Mouse (Mus musculus) heart, embryonic 10.5 days (tissue): ENCODE results near the gene Xbp1. TPM values are rescaled to one million over a fixed set of nuclear protein-coding genes. Genes with fewer than 3 reads are reported as not detected.
"Not testable (repeated sequence)": the region's sequence is repeated elsewhere in the genome, so short reads cannot be mapped to it uniquely, and the experiment has no call there.

Source experiments
- DNase-seq: peaks from one replicate; pipeline ENCODE4 v3.0.0-alpha.2; 2017; ENCODE audit warnings: low spot score
- H3K27ac ChIP-seq: fragments of 300-500 bp; sonication (generic); 2 replicates; pipeline ENCODE4 v1.5.1; 2016; ENCODE audit warnings: mild to moderate bottlenecking
- H3K27me3 ChIP-seq: fragments of 300-500 bp; sonication (generic); 2 replicates; pipeline ENCODE4 v1.6.1; 2016; ENCODE audit warnings: mild to moderate bottlenecking; ENCODE audit not compliant: poor library complexity, insufficient read depth, severe bottlenecking
- H3K36me3 ChIP-seq: fragments of 300-500 bp; sonication (generic); 2 replicates; pipeline ENCODE4 v1.6.1; 2016; ENCODE audit warnings: mild to moderate bottlenecking, moderate library complexity
- H3K4me1 ChIP-seq: fragments of 300-500 bp; sonication (generic); 2 replicates; pipeline ENCODE4 v1.6.1; 2016; ENCODE audit warnings: mild to moderate bottlenecking
- H3K4me3 ChIP-seq: fragments of 300-500 bp; sonication (generic); 2 replicates; pipeline ENCODE4 v1.5.1; 2016; ENCODE audit warnings: mild to moderate bottlenecking, moderate library complexity
- H3K9me3 ChIP-seq: fragments of 300-500 bp; sonication (generic); 2 replicates; pipeline ENCODE4 v1.6.1; 2016; ENCODE audit warnings: mild to moderate bottlenecking, moderate library complexity
- WGBS: fragments of 180-500 bp; shearing (Covaris S2); methylation state at CpG from one replicate; pipeline ENCODE4 v1.1.7; 2016; 5-methylcytosine and 5-hydroxymethylcytosine counted together
- polyA plus RNA-seq: library from polyadenylated mRNA; unstranded; fragments of >200 nt; fragmentation: Nextera tagmentation; extraction: Ambion mirVana; gene quantifications from 2 replicates; pipeline ENCODE4 v1.2.1, GENCODE M21; 2016

Xbp1 gene
- polyA plus RNA-seq, 1 experiment from 2014 or later = 174 TPM

DNA sequence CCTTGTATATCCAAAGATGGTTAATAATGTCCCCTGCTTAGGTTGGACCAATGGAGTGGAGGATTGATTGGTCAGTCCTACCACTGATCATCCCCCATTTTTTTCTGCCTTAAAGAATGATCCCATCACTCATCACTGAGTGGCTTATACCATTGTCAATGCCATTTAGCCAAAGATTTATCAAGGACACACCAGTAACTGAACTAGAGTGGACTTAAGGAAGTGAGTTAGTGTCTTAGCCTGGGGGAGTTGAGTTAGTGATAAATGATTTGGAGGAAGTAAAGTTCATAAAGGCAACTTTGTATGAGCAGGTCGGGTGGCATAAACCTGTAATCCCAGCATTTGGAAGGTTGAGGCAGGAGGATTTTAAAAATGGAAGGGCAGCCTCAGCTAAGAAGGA, 22.8 kb downstream of the Xbp1 start:
- H3K9me3 ChIP-seq = no peaks in the 10 kb centered on the region
- DNase-seq = no peak
- 0 out of 2 replicates have a peak, but pooled peaks cover 7% of the 10 kb centered on the region for H3K36me3 ChIP-seq
- H3K4me3 ChIP-seq = no peak overlapping the region
- 78% methylated on average over 1 of the region's 1 CpGs for WGBS
- H3K27ac ChIP-seq = no peak overlapping the region
- no peaks in the 10 kb centered on the region for H3K27me3 ChIP-seq
- peaks cover 11% of the 10 kb centered on the region for H3K4me1 ChIP-seq

DNA sequence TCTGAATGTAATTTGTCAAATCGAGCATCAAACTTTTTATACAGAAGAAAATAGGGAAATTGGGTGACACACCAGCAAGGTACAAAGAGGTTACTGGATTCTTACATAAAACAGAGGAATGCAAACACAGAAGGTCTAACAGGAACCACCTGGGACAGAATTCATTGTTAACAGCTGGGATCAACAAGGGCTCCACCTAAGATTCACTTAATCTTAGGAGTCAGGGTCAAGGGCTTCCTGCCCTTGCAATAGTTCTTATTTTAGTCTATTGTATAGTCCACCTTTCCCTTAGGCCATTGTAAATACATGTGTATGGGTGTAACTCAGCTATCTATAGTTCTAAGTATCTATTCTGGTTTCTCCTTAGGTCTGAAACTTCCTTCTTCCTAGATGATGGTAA, 24.2 kb downstream of the Xbp1 start:
- 62% methylated on average over 1 of the region's 1 CpGs for WGBS
- DNase-seq = not testable (repeated sequence)

DNA sequence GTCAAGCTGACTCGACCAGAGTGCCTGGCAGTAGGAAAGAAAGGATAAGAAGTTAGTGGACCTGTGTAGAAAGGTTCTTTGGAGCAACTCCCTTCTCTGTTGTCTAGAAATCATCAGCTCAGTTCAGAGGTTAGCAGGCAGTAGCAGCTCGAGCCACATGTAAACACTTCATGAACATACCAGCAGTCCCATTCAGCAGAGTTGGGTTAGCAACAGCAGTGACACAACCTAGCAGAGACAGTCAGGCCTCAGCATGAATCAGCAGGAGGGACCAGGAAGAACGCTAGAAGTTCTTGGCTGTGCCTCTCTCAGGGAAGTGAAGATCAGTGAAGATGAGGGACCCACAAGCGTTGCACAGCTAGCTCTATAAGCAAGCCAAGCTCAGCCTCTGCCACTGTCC, 25.0 kb downstream of the Xbp1 start:
- no peak for DNase-seq
- Histone ChIP-seq H3K36me3 (no peaks in the 10 kb centered on the region), H3K9me3 (no peaks in the 10 kb centered on the region), H3K27ac (no peak overlapping the region), H3K4me1 (peaks cover 8% of the 10 kb centered on the region), H3K27me3 (no peaks in the 10 kb centered on the region), H3K4me3 (no peak overlapping the region)
- 74% methylated on average over 4 of the region's 4 CpGs for WGBS

More for the DNA sequence above, 24.2 kb downstream of the Xbp1 start:
- H3K4me3 ChIP-seq, H3K27me3 ChIP-seq, H3K9me3 ChIP-seq, H3K27ac ChIP-seq, H3K36me3 ChIP-seq: not testable (repeated sequence)
- peaks cover 11% of the 10 kb centered on the region for H3K4me1 ChIP-seq

DNA sequence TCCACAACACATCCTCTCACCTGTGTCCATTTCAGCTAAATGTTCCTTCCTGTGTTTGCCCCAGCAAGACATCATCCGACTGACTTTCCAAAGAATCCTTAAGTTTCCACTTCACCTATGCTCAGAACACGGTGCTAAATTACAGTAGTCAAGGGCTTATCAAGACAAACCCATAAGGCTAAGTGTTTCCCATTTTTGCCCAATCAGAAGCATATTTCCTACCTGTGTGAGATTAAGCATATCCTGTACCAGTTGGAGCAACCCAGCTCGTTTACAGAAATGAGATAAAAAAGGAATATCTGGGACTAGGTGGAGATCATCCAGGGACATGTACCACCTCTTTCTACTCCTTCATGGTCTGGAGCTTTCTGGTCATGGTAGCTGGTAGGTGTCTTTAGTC, 26.2 kb downstream of the Xbp1 start:
- no peak overlapping the region for H3K4me3 ChIP-seq
- no peak for DNase-seq
- no peaks in the 10 kb centered on the region for H3K27me3 ChIP-seq
- no peaks in the 10 kb centered on the region for H3K36me3 ChIP-seq
- no peak overlapping the region for H3K27ac ChIP-seq
- 82% methylated on average over 3 of the region's 3 CpGs for WGBS
- no peaks in the 10 kb centered on the region for H3K4me1 ChIP-seq
- H3K9me3 ChIP-seq = no peaks in the 10 kb centered on the region

DNA sequence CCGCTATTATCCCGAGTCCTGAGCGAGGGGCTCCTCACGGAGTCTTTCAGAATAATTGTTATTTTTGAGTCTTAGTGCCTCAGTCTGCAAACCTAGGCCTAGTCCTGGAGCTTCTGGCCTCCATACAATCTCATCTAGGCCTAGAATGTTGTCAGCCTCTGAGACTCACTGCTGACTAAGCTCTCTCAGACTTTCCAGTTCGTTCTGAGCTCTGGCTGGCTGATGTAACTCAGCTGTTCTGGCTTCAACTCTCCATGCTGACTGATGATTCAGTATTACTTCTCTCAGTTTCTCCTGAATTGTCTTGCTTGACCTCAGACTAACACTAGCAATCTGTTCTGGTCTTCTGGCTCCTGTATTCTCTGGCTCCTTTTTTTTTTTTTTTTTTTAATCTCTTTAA, 31.0 kb downstream of the Xbp1 start:
- Histone ChIP-seq H3K4me1 (no peaks in the 10 kb centered on the region), H3K9me3 (no peaks in the 10 kb centered on the region), H3K36me3 (no peaks in the 10 kb centered on the region), H3K27ac (no peak overlapping the region), H3K4me3 (no peak overlapping the region), H3K27me3 (no peaks in the 10 kb centered on the region)
- WGBS = 85% methylated on average over 5 of the region's 5 CpGs
- DNase-seq = no peak

DNA sequence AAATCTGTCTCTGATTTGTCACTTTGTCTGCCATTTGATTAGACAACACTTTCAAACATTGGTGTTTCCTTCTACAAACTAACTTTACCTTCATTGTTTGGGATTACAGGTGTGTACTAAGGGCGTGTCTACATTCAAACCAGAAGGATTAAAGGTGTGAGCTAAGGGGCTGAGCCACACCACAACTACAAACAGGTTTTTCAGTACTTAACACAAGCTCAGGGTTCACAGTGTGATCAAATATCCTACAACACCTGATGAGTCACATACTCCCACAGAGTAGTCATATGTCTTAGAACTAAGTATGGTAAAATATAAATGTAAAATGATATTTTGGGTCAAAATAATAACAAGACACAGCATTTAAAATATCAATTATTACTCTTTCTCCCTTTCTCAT, 31.5 kb downstream of the Xbp1 start:
- Histone ChIP-seq H3K4me1 (no peaks in the 10 kb centered on the region), H3K9me3 (no peaks in the 10 kb centered on the region), H3K36me3 (no peaks in the 10 kb centered on the region), H3K4me3 (no peak overlapping the region), H3K27ac (no peak overlapping the region), H3K27me3 (no peaks in the 10 kb centered on the region)
- no peak for DNase-seq
- 58% methylated on average over 1 of the region's 1 CpGs for WGBS

DNA sequence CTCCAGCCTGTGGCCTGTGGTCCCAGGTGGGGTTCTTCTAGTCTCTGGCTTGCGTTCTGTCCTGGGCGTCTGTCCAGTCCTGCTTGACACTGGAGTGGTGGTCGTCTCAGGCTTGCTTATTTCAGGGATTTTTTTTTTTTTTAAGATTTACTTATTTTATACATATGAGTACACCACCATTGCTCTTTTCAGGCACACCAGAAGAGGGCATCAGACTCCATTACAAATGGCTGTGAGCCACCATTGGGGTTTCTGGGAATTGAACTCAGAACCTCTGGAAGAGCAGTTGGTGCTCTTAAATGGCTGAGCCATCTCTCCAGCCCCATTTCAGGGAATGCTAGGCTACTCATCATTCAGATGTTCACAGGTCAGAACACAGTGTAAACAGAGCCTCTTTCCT, 39.8 kb downstream of the Xbp1 start:
- no peaks in the 10 kb centered on the region for H3K27me3 ChIP-seq
- DNase-seq = peak; percentile 70
- peaks cover 20% of the 10 kb centered on the region for H3K4me1 ChIP-seq
- whole genome bisulfite sequencing = 77% methylated on average over 3 of the region's 3 CpGs
- no peaks in the 10 kb centered on the region for H3K9me3 ChIP-seq
- no peak overlapping the region for H3K27ac ChIP-seq
- no peaks in the 10 kb centered on the region for H3K36me3 ChIP-seq
- no peak overlapping the region for H3K4me3 ChIP-seq

DNA sequence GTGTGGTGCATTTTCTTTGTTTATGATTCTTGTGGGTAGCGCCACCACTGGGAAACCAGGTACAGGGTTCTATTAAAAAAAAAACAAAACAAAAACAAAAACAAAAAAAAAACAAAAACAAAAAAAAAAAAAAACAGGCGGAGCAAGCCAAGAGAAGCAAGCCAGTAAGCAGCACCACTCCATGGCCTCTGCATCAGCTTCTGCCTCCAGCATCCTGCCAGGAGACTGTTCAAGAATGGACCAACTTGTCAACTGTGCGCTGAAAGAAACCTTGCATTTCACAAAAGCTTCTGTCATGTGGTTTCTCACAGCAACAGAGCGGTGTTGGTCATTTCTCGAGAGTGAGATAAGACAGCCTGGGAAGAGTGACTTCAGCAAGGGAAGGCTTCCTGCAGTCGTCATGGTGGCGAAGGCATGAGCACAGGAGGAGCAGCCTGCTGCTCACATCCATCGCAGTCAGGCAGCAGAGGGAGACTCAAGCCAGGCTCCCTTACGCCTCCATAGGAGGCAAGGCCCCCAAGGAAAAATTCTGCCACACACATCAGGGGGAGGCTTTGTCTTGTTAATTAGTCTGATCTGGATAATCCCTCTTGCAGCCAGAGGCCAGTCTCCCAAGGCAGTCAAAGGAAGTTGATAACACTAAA, 42.3 kb downstream of the Xbp1 start:
- peak overlapping the region; percentile 37; the same call in 1 of the 2 replicates for H3K27ac ChIP-seq
- no peaks in the 10 kb centered on the region for H3K27me3 ChIP-seq
- H3K9me3 ChIP-seq = no peaks in the 10 kb centered on the region
- no peak overlapping the region for H3K4me3 ChIP-seq
- peaks cover 20% of the 10 kb centered on the region for H3K4me1 ChIP-seq
- H3K36me3 ChIP-seq = no peaks in the 10 kb centered on the region
- DNase-seq = peak; percentile 85
- whole genome bisulfite sequencing = 18% methylated on average over 9 of the region's 9 CpGs

DNA sequence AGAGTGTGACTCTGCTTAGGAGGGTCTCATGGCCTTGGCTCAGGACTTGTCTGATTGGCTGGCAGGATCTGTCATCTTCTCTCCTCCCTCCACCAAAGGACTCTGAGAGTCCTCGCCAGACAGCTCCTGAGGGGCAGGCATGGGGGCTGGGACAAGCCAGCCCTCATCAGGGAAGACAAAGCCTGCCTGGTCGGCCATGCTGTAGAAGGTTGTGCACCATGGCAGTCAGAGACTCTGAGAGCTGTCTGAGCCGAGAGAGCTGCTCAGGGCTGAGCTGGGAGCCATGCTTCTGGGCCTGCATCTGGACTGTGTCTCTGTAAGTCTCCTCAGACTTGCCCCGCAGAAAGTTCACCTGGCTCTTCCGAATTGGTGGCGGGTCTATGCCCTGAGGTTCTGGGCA, 43.4 kb downstream of the Xbp1 start:
- no peaks in the 10 kb centered on the region for H3K36me3 ChIP-seq
- peaks cover 17% of the 10 kb centered on the region for H3K4me1 ChIP-seq
- peak; percentile 66 for DNase-seq
- no peak overlapping the region for H3K4me3 ChIP-seq
- no peak overlapping the region; the same call in 1 of the 2 replicates for H3K27ac ChIP-seq
- WGBS = 61% methylated on average over 6 of the region's 6 CpGs
- H3K9me3 ChIP-seq = no peaks in the 10 kb centered on the region
- no peaks in the 10 kb centered on the region for H3K27me3 ChIP-seq

DNA sequence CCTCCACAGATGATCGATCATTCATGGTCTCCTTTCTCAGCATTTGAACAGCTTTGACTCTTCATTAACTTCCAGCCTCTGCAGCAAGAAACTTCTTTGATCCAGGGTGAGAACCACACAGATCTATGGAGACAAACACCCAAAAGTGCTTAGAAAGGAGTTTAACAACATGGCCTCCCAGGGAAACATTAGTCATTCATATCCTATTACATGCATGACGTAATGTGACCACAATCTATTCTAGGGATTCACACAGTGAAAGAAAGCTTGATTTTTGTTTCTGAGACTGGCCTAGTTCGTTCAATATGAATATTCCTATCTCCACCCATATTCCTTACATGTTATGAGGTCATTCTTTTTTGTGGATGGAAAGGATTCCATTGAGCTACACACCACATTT, 45.1 kb downstream of the Xbp1 start:
- H3K27me3 ChIP-seq = no peaks in the 10 kb centered on the region
- H3K4me1 ChIP-seq = peaks cover 13% of the 10 kb centered on the region
- no peak for DNase-seq
- no peak overlapping the region for H3K27ac ChIP-seq
- no peak overlapping the region for H3K4me3 ChIP-seq
- WGBS = 81% methylated on average over 3 of the region's 3 CpGs
- no peaks in the 10 kb centered on the region for H3K36me3 ChIP-seq
- H3K9me3 ChIP-seq = no peaks in the 10 kb centered on the region

DNA sequence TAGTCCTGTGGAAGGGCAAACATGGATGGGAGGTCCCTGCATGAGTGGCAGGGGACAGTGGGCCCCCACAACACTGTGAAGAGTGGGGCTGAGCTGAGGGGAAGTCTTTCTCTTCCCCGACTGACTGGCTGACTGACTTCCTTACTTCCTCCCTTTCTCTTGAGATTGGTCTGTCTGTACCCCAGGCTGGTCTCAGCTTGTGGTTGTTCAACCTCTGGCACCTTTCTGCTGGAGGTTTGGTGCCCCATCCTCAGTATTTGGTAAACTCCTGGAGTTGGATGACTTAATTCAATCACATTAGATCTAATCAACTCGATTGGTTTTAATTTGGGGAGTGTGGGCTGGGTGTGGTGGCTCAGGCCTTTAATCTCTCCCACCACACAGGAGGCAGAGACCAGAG, 46.0 kb downstream of the Xbp1 start:
- Histone ChIP-seq H3K36me3 (no peaks in the 10 kb centered on the region), H3K4me3 (no peak overlapping the region), H3K9me3 (no peaks in the 10 kb centered on the region), H3K27ac (no peak overlapping the region), H3K4me1 (peaks cover 13% of the 10 kb centered on the region), H3K27me3 (no peaks in the 10 kb centered on the region)
- 57% methylated on average over 2 of the region's 2 CpGs for WGBS
- DNase-seq = peak; percentile 61

DNA sequence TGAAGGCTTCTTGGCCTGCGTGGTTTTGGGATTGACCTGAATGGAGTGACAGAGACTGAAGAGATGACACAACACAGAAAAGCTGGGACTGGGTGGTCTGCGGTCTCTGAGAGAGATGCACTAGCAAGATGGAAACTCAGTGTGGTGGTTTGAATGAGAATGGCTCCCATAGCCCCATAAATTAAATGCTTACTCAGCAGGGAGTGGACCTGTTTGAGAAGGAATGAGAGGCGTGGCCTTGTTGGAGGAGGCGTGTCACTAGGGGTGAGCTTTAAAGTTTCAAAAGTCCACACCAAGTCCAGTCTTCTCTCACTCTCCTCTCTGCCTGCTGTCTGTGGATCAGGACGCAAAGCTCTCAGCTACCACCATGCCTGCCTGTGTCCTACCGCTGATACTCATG, 47.2 kb downstream of the Xbp1 start:
- DNase-seq = no peak
- H3K9me3 ChIP-seq = no peaks in the 10 kb centered on the region
- 91% methylated on average over 6 of the region's 6 CpGs for WGBS

DNA sequence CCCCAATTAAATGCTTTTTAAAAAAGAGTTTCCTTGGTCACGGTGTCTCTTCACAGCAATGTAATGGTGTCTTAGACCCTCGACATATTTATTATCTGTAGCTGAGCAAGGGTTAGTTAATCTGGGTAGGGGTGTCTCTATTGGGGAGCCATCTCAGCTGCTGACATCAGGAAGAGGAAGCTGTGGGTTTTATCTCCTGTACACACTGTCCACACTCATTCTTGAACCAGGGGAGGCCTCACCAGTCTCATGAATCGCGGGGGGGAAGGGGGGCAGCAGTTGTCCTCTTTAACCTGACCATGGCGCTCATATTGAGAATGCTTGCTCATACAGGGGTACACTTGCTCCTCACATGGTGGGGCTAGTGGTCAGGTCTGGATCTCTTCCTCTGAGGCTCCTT, 47.6 kb downstream of the Xbp1 start:
- Histone ChIP-seq H3K4me3 (no peak overlapping the region), H3K36me3 (no peaks in the 10 kb centered on the region), H3K4me1 (peaks cover 8% of the 10 kb centered on the region), H3K27me3 (no peaks in the 10 kb centered on the region), H3K9me3 (no peaks in the 10 kb centered on the region), H3K27ac (no peak overlapping the region)
- no peak for DNase-seq
- 79% methylated on average over 5 of the region's 5 CpGs for WGBS

More for the DNA sequence above, 47.2 kb downstream of the Xbp1 start:
- Histone ChIP-seq H3K4me1 (peaks cover 12% of the 10 kb centered on the region), H3K36me3 (no peaks in the 10 kb centered on the region), H3K27ac (no peak overlapping the region), H3K27me3 (no peaks in the 10 kb centered on the region), H3K4me3 (no peak overlapping the region)

DNA sequence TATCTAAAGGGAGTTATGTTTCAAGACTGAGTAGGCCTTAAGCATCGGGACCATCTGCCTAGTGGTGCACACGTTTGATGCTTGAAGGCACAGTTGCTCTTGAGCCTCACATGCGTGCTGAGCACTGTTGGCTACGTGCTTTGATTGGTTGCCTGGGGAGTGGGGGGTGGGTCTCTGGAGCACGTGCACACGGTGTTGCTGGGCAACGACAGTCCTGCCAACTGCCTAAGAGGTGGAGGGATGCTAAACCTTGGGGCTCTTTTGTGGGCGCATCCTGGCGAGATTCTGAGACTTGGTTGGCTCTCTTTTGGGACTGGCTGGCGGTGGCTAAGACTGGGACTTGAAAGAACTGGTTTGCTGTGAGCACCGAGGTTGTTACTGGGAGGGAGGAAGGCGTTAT, 49.0 kb downstream of the Xbp1 start, which contains the start of gene Ankrd36:
Gene Ankrd36 (plus strand): TSS at position 211 of the 400 bp plus-strand sequence.
- no peaks in the 10 kb centered on the region for H3K36me3 ChIP-seq
- no peaks in the 10 kb centered on the region for H3K9me3 ChIP-seq
- 0 out of 2 replicates have a peak, but pooled peaks cover 3% of the 10 kb centered on the region for H3K4me1 ChIP-seq
- H3K27me3 ChIP-seq = no peaks in the 10 kb centered on the region
- 82% methylated on average over 12 of the region's 12 CpGs for WGBS
- no peak within 1 kb of the TSS for H3K4me3 ChIP-seq
- no peak within 1 kb of the TSS for H3K27ac ChIP-seq
- no peak for DNase-seq
